Mouse (Mus musculus): Measurements from ENCODE around the gene Lrrc4b. TPM values are rescaled to one million over a fixed set of nuclear protein-coding genes. Genes with fewer than 3 reads are reported as not detected.

The Lrrc4b gene
- polyA plus RNA-seq, 1 experiment from 2014 or later, result 0.98 TPM

Small RNA genes within 50 kb of the gene (microRNA-seq; reads per million reads assigned to microRNA genes)
- gene Mir7052, result not detected

Other genes starting within 250 kb of the Lrrc4b start
- gene Klk1b24, start 240.8 kb upstream of the Lrrc4b start, polyA plus RNA-seq (2016; fragmentation: Nextera tagmentation; extraction: Ambion mirVana), result not detected in 2 replicates
- not detected in 2 replicates for gene Klk1b3, start 230.8 kb upstream of the Lrrc4b start, polyA plus RNA-seq (2016; fragmentation: Nextera tagmentation; extraction: Ambion mirVana)
- gene Klk1b4, start 221.6 kb upstream of the Lrrc4b start, polyA plus RNA-seq (2016; fragmentation: Nextera tagmentation; extraction: Ambion mirVana), result not detected in 2 replicates
- not detected in 2 replicates for gene Klk1b5, start 213.1 kb upstream of the Lrrc4b start, polyA plus RNA-seq (2016; fragmentation: Nextera tagmentation; extraction: Ambion mirVana)
- not detected in 2 replicates for gene Klk1, start 203.7 kb upstream of the Lrrc4b start, polyA plus RNA-seq (2016; fragmentation: Nextera tagmentation; extraction: Ambion mirVana)
- gene Gm36864, start 192.8 kb upstream of the Lrrc4b start, polyA plus RNA-seq (2016; fragmentation: Nextera tagmentation; extraction: Ambion mirVana), result 0.14 TPM in 1 of 2 replicates, not detected in the other
- 0.76 and 0.87 TPM in 2 replicates for gene 1700028J19Rik, start 182.3 kb upstream of the Lrrc4b start, polyA plus RNA-seq (2016; fragmentation: Nextera tagmentation; extraction: Ambion mirVana)
- 209 and 214 TPM in 2 replicates for gene 2410002F23Rik, start 182.3 kb upstream of the Lrrc4b start, polyA plus RNA-seq (2016; fragmentation: Nextera tagmentation; extraction: Ambion mirVana)
- gene Acp4, start 171.6 kb upstream of the Lrrc4b start, polyA plus RNA-seq (2016; fragmentation: Nextera tagmentation; extraction: Ambion mirVana), result 0.28 TPM in 1 of 2 replicates, not detected in the other
- not detected in 2 replicates for gene Gm15517, start 167.6 kb upstream of the Lrrc4b start, polyA plus RNA-seq (2016; fragmentation: Nextera tagmentation; extraction: Ambion mirVana)
- gene Clec11a, start 122.1 kb upstream of the Lrrc4b start, polyA plus RNA-seq (2016; fragmentation: Nextera tagmentation; extraction: Ambion mirVana), result 2.0 and 2.2 TPM in 2 replicates
- 1.2 and 1.3 TPM in 2 replicates for gene Shank1, start 118.8 kb upstream of the Lrrc4b start, polyA plus RNA-seq (2016; fragmentation: Nextera tagmentation; extraction: Ambion mirVana)
- gene Syt3, start 44.9 kb upstream of the Lrrc4b start, polyA plus RNA-seq (2016; fragmentation: Nextera tagmentation; extraction: Ambion mirVana), result 3.0 and 3.3 TPM in 2 replicates
- gene 1700008O03Rik, start 43.2 kb upstream of the Lrrc4b start, polyA plus RNA-seq (2016; fragmentation: Nextera tagmentation; extraction: Ambion mirVana), result 0.56 and 0.64 TPM in 2 replicates
- gene Aspdh, start 36.4 kb downstream of the Lrrc4b start, polyA plus RNA-seq (2016; fragmentation: Nextera tagmentation; extraction: Ambion mirVana), result 0.56 TPM in 1 of 2 replicates, not detected in the other
- 72.9 and 76.5 TPM in 2 replicates for gene Josd2, start 39.0 kb downstream of the Lrrc4b start, polyA plus RNA-seq (2016; fragmentation: Nextera tagmentation; extraction: Ambion mirVana)
- 93.6 and 111 TPM in 2 replicates for gene Emc10, start 67.5 kb downstream of the Lrrc4b start, polyA plus RNA-seq (2016; fragmentation: Nextera tagmentation; extraction: Ambion mirVana)
- gene Fam71e1, start 67.6 kb downstream of the Lrrc4b start, polyA plus RNA-seq (2016; fragmentation: Nextera tagmentation; extraction: Ambion mirVana), result 19.0 and 27.5 TPM in 2 replicates
- gene Mybpc2, start 95.6 kb downstream of the Lrrc4b start, polyA plus RNA-seq (2016; fragmentation: Nextera tagmentation; extraction: Ambion mirVana), result 0.09 and 0.13 TPM in 2 replicates
- gene Spib, start 103.1 kb downstream of the Lrrc4b start, polyA plus RNA-seq (2016; fragmentation: Nextera tagmentation; extraction: Ambion mirVana), result 0.22 and 0.34 TPM in 2 replicates
- 132 and 140 TPM in 2 replicates for gene Pold1, start 119.8 kb downstream of the Lrrc4b start, polyA plus RNA-seq (2016; fragmentation: Nextera tagmentation; extraction: Ambion mirVana)
- 70.7 and 72.0 TPM in 2 replicates for gene Nr1h2, start 124.9 kb downstream of the Lrrc4b start, polyA plus RNA-seq (2016; fragmentation: Nextera tagmentation; extraction: Ambion mirVana)
- gene Napsa, start 143.4 kb downstream of the Lrrc4b start, polyA plus RNA-seq (2016; fragmentation: Nextera tagmentation; extraction: Ambion mirVana), result 0.83 and 1.4 TPM in 2 replicates
- 0.37 and 0.49 TPM in 2 replicates for gene Kcnc3, start 161.6 kb downstream of the Lrrc4b start, polyA plus RNA-seq (2016; fragmentation: Nextera tagmentation; extraction: Ambion mirVana)
- 3.2 and 4.2 TPM in 2 replicates for gene Myh14, start 241.8 kb downstream of the Lrrc4b start, polyA plus RNA-seq (2016; fragmentation: Nextera tagmentation; extraction: Ambion mirVana)

Measured in limb, embryonic 12.5 days (tissue).